Mouse (Mus musculus) ZHBTc4 (cell line): ENCODE measurements around the gene Prkg2.

ENCODE experiments used
- DNase-seq: peaks from one replicate; pipeline ENCODE4 v3.0.0-alpha.2; 2011; ENCODE audit warnings: low read depth, low spot score

Gene Prkg2

DNA sequence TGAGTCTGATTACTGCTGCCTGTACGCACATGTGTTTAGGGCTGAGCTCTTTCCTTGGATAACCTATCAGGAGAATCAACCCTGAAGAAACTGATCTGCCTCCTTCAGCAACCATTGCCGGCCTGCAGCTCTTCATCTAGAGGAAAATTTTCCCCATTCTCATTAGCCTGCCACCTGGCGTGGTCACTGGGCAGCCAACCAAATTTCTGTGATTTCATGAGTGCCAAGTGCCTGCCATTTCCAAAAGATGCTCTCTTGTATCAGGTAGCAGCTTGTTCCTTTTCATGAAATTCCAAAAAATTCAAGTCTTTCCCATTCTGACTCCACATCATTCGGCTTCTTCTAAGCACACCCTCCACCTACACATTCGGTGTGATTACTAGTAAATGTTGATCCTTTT is 136.2 kb downstream of the Prkg2 start:
- DNase-seq = no peak

DNA sequence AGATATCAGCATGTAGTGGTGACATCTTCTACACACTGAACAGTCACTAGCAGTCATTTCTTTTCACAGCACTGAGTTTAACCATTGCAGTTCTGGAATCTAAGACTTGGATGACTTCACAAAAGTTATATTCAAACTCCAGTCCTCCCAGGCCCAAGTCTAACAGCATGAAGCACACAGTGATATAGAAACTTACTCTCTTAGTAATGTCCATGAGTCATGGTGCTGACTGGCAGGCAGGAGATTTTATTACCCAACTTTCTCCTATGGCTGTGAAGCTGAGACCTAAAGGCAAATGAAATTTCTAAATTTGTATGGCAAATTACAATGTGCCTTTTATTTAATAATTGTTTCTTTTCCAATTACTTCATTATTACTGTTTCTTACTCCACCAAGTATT is 139.2 kb downstream of the Prkg2 start:
- DNase-seq = no peak

DNA sequence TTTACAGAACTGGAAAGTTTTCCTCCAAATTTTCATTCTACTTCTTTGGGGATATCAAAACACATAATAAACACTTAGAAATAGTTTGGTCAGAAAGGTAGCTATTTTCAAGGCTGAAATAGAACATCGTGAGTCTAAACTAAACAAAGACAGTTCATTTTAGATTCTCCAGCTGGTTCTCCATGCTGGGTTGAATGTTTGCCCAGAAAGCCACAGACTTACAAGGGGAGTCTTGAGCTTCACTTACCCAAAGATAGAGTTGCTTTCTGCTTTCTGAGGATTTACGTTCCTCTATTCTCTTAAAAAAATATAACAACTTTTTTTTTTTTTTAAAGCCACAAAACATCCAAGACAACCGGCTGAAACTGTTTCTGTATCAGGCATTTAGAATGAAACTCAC is 142.9 kb downstream of the Prkg2 start:
- no peak for DNase-seq

DNA sequence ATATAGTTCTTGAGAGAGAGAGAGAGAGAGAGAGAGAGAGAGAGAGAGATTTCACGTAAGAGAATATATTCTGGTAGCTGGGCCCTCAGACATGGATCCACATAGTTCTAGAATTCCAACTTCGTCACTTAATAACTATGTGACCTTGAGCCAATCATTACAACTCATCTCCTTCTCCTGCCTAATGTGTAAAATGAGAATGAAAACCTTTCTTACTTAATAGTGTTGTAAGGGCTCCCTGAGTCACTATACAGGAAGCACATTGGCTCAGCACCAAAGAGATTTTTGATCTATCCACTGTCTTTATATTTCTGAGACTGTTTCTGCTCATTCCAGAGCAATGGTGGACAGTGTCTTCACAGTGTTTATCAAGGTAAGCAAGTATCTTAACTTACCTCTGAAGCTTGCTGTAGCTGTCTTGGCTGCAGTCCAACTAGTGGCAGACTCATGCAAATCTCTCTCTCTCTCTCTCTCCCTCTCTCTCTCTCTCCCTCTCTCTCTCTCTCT is 146.6 kb downstream of the Prkg2 start:
- DNase-seq = no peak

DNA sequence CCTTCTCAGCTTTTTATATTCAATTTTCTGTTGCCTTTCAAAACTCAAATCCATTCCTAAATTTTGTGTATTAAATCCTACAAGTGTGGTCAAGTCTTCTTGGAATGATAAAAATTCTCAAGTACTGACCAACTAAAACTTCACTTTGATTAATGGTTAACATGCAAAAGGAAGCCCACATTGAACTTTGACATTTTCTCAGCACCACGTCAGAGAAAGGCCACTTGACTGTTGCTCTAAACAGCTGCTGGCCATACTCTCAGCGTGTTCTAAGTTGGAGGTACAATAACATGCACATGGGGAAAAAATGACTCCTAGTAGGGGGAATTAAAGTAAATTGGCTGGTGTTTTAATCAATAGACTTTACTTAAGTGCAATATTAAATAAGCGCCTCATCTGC is 155.1 kb downstream of the Prkg2 start:
- DNase-seq = no peak
